Mouse (Mus musculus): Measurements from ENCODE around the gene Habp4.
A peak's percentile ranks its signal among the peaks of the same experiment; 100 is the strongest.

The Habp4 gene

GRCm38 (mm10) chr13:64161548-64161915 is at the start of gene Habp4:
Gene Habp4, plus strand, starts transcription at chr13:64161824.
- peak; percentile 99 for DNase-seq

- DNase-seq, result no peak
These were observed 44.2 kb upstream of the Habp4 start for GRCm38 (mm10) chr13:64117442-64117841.

GRCm38 (mm10) chr13:64120760-64121159 is 40.9 kb upstream of the Habp4 start:
- DNase-seq, result no peak

- DNase-seq, result no peak
These were observed 38.0 kb upstream of the Habp4 start for GRCm38 (mm10) chr13:64123491-64124188.

- no peak for DNase-seq
These were observed 36.7 kb upstream of the Habp4 start for GRCm38 (mm10) chr13:64124886-64125285.

GRCm38 (mm10) chr13:64126316-64126715 is 35.3 kb upstream of the Habp4 start:
- DNase-seq, result no peak

GRCm38 (mm10) chr13:64128858-64129615 is 32.6 kb upstream of the Habp4 start, which contains the start of gene Slc35d2:
Gene Slc35d2, minus strand, starts transcription at chr13:64129368.
- DNase-seq, result peak; percentile 68

GRCm38 (mm10) chr13:64129616-64130375 is 31.8 kb upstream of the Habp4 start:
- peak; percentile 68 for DNase-seq

GRCm38 (mm10) chr13:64150121-64150520 is 11.5 kb upstream of the Habp4 start:
- no peak for DNase-seq

- DNase-seq, result peak; percentile 91
These were observed 9.4 kb upstream of the Habp4 start for GRCm38 (mm10) chr13:64152241-64152669.

GRCm38 (mm10) chr13:64152671-64153082 is 8.9 kb upstream of the Habp4 start:
- DNase-seq, result no peak

- DNase-seq, result peak; percentile 99
These were observed 8.4 kb upstream of the Habp4 start, which contains the start of gene Zfp367 for GRCm38 (mm10) chr13:64153083-64153682. Gene Zfp367, minus strand, starts transcription at chr13:64153202.

GRCm38 (mm10) chr13:64153751-64154267 is 7.8 kb upstream of the Habp4 start:
- DNase-seq, result peak; percentile 77

- no peak for DNase-seq
These were observed 7.0 kb upstream of the Habp4 start for GRCm38 (mm10) chr13:64154651-64155050.

GRCm38 (mm10) chr13:64155171-64155571 is 6.5 kb upstream of the Habp4 start:
- peak; percentile 63 for DNase-seq

- DNase-seq, result no peak
These were observed 4.7 kb upstream of the Habp4 start for GRCm38 (mm10) chr13:64156966-64157365.

GRCm38 (mm10) chr13:64161916-64162611 is 440 bp downstream of the Habp4 start:
- no peak for DNase-seq

- peak; percentile 54 for DNase-seq
These were observed 1.0 kb downstream of the Habp4 start for GRCm38 (mm10) chr13:64162626-64163025.

GRCm38 (mm10) chr13:64163147-64163715 is 1.6 kb downstream of the Habp4 start:
- peak; percentile 13 for DNase-seq

GRCm38 (mm10) chr13:64169746-64170145 is 8.1 kb downstream of the Habp4 start:
- DNase-seq, result no peak

- DNase-seq, result no peak
These were observed 16.4 kb downstream of the Habp4 start for GRCm38 (mm10) chr13:64178000-64178399.
